Mouse (Mus musculus) layer of hippocampus, adult 18-20 months (tissue): ENCODE measurements around the gene Nudt3. TPM values are rescaled to one million over a fixed set of nuclear protein-coding genes. Genes with fewer than 3 reads are reported as not detected.

Experiments used
- DNase-seq, 2 experiments: peaks; one replicate each; pipeline ENCODE4 v3.0.0; 2022; ENCODE audit warnings: low spot score in 2 of 2
- total RNA-seq, 2 experiments: library from RNA; stranded (reverse); gene quantifications; 2 replicates each; pipeline ENCODE4 v1.2.3; 2021

Gene Nudt3
- total RNA-seq, 2 experiments from 2014 or later, result 521 to 525 TPM

DNA sequence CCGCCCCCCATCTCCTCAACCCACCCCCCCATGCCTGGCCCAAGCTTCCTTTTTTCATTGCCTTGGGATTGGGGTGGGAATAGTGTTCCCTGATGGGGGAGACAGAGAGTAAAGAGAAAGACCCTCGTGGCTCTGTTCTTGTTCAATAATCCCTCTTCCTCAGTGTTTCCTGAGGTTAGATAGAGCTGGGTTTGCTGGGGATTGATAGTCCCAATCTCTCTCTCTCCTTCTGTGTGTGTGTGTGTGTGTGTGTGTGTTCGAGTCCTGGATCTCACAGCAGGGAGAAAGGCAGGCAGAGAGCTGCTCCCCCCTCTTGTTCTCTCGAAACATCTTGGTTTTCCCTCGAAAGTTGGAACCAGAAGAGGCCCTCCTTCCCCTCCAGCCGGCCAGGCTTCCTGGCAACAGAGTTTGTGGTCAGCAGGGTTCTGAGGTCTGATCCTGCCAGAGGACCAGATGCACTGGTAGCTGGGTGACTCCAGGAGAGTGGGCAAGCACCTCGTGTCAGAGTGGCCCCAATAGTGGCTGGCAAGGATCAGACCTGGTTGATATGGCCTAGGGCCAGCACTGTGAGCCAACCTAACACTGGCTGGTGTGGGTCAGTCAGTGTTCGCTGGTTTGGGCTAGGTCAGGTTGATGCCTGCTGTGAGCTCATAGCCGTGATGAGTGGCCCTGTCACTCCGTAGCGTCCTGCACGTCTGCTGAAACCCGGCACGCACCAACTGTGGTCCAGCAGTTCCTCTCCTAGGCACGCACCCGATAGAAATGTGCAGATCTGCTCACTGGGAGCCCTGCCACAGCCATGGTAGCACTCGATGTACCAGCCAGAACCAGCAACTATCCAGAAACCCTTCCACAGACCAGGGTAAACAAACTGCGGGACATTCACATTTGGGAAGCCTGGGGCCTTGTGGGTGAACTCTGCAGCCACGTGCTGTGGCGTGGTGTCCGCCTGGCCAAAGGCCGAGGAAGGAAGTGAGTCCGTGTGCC lies 70.8 kb downstream of the Nudt3 start:
- peak in 1 of 2 experiments; percentile 36 for DNase-seq

- DNase-seq, result no peak
Measured at GRCm38 (mm10) chr17:27551393-27551940, 71.8 kb downstream of the Nudt3 start.

- no peak for DNase-seq
Measured at GRCm38 (mm10) chr17:27549234-27549633, 74.1 kb downstream of the Nudt3 start.

DNA sequence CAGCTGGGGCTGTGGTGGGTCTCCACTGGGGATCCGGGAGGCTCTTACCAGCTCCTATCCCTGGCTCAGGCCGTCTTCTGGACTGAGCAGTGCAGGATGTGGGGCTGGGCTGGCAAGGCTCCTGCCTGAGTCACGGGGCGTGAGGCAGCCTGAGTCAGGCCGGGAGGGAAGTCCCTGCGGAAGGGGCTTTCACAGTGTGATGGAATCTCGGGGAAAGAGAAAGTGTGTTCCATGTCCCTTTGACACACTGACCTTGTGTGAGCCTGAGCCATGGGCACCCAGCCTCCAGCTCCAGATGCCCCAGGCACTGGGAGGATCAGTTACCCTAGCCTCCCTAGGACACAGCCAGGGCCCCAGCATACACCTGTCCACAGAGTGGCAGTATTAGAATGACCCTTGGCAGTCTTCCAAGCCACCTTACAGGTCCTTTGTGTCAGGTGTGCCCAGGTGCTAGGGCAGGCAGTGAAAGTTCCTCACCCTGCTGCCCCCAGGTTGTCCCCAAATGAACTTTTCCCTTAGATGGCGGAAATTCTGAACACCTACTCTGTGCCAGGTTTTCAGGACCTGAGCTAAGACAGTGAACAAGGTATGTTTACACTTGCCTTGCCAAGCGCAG lies 75.9 kb downstream of the Nudt3 start:
- DNase-seq, result no peak

GRCm38 (mm10) chr17:27546574-27547085 lies 76.7 kb downstream of the Nudt3 start:
- DNase-seq, result no peak

- no peak for DNase-seq
Measured at GRCm38 (mm10) chr17:27545991-27546390, 77.3 kb downstream of the Nudt3 start.

- peak in 1 of 2 experiments; percentile 45 for DNase-seq
Measured at GRCm38 (mm10) chr17:27544551-27544950, 78.7 kb downstream of the Nudt3 start.

- DNase-seq, result no peak
Measured at GRCm38 (mm10) chr17:27541984-27542383, 81.3 kb downstream of the Nudt3 start.

DNA sequence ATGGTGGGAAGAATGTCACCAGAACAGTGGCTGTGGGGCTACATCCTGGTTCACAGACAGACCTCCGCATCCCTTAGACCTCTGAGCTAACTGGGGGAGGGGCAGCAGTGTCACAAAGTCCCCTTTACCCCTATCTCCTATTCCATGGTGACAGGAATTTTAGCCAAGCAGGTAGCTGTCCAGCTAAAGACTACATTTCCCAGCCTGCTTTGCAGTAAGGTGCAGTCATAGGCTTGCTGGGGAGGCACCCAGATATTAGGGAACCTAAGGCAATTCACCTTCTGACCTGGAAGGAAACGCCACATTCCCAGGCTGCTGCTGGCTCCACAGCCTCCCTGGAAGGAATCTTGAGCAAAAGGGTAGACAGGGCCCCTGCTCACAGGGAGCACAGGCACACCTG lies 82.0 kb downstream of the Nudt3 start:
- DNase-seq, result no peak

- DNase-seq, result peak; percentile 81 to 93
Measured at GRCm38 (mm10) chr17:27534718-27535117, 88.6 kb downstream of the Nudt3 start.

- no peak for DNase-seq
Measured at GRCm38 (mm10) chr17:27533354-27533753, 89.9 kb downstream of the Nudt3 start.

GRCm38 (mm10) chr17:27532095-27532494 lies 91.2 kb downstream of the Nudt3 start:
- DNase-seq, result no peak

Other genes starting within 250 kb of the Nudt3 start
- 10 to 100 TPM in 1 of 2 experiments, 1 to 10 TPM in 1; 9.2 to 12.8 TPM for gene Grm4, start 102.1 kb downstream of the Nudt3 start, total RNA-seq
- gene Hmga1, start 67.0 kb downstream of the Nudt3 start, total RNA-seq, result 10 to 100 TPM; 42.1 to 44.6 TPM
- 10 to 100 TPM; 66.6 to 67.1 TPM for gene AI413582, start 57.7 kb downstream of the Nudt3 start, total RNA-seq
- 1 to 10 TPM in 1 of 2 experiments, not detected in 1; 1.9 TPM for gene RPS10-NUDT3, start 11.7 kb upstream of the Nudt3 start, total RNA-seq
- 100 to 1,000 TPM; 526 to 527 TPM for gene Rps10, start 13.2 kb upstream of the Nudt3 start, total RNA-seq
- 100 to 1,000 TPM; 339 to 340 TPM for gene Pacsin1, start 32.0 kb upstream of the Nudt3 start, total RNA-seq
- not detected for gene Spdef, start 105.5 kb upstream of the Nudt3 start, total RNA-seq
- gene D17Wsu92e, start 197.2 kb upstream of the Nudt3 start, total RNA-seq, result 100 to 1,000 TPM; 199 TPM
- 10 to 100 TPM; 44.8 to 51.7 TPM for gene Snrpc, start 214.7 kb upstream of the Nudt3 start, total RNA-seq
- 10 to 100 TPM; 13.7 to 14.5 TPM for gene Uhrf1bp1, start 232.9 kb upstream of the Nudt3 start, total RNA-seq